Mouse (Mus musculus) cerebellum, adult 2 months (tissue): Measurements from ENCODE around the gene Ctf2. TPM values are rescaled to one million over a fixed set of nuclear protein-coding genes. Genes with fewer than 3 reads are reported as not detected.

Experiments
- DNase-seq, 2 experiments: peaks; one replicate each; pipeline ENCODE4 v3.0.0; 2021
- H3K27ac ChIP-seq: fragments of 200-500 bp; 2 replicates; pipeline ENCODE4 v1.5.1; 2012; ENCODE audit warnings: low read length, control low read depth, inconsistent platforms; ENCODE audit not compliant: insufficient read depth
- H3K27me3 ChIP-seq: fragments of 200-500 bp; 2 replicates; pipeline ENCODE4 v1.6.1; 2012; ENCODE audit warnings: inconsistent platforms, mild to moderate bottlenecking, low read length, moderate library complexity; ENCODE audit not compliant: control insufficient read depth, insufficient read depth
- H3K4me1 ChIP-seq: fragments of 200-500 bp; 2 replicates; pipeline ENCODE4 v1.6.1; 2011; ENCODE audit warnings: low read length; ENCODE audit not compliant: control insufficient read depth, insufficient read depth
- H3K4me3 ChIP-seq: fragments of 200-500 bp; replicated peaks from 2 replicates; pipeline ENCODE3; 2011; ENCODE audit warnings: mild to moderate bottlenecking, low read depth, low read length, control low read depth; ENCODE audit not compliant: insufficient read depth
- CTCF ChIP-seq: fragments of 200-500 bp; IDR thresholded peaks from 2 replicates; pipeline ENCODE4 v1.5.1; 2011; ENCODE audit warnings: low read depth, mild to moderate bottlenecking, control low read depth, low read length, moderate library complexity, borderline replicate concordance; ENCODE audit not compliant: insufficient read depth
- POLR2A ChIP-seq: fragments of 200-500 bp; IDR thresholded peaks from 2 replicates; pipeline ENCODE4 v1.6.1; 2011; ENCODE audit warnings: low read length, control low read depth, borderline replicate concordance; ENCODE audit not compliant: insufficient read depth
- WGBS: fragments of 180-500 bp; shearing (Covaris S2); methylation state at CpG from one replicate; pipeline ENCODE4 v1.1.7; 2018; 5-methylcytosine and 5-hydroxymethylcytosine counted together
- polyA plus RNA-seq: library from polyadenylated mRNA; depleted of rRNA; stranded (reverse); fragments of >200 nt; gene quantifications from 2 replicates; pipeline ENCODE4 v1.2.3, GENCODE M21; 2012; rRNA removed

Ctf2 gene
- polyA plus RNA-seq, 1 experiment = not detected

DNA sequence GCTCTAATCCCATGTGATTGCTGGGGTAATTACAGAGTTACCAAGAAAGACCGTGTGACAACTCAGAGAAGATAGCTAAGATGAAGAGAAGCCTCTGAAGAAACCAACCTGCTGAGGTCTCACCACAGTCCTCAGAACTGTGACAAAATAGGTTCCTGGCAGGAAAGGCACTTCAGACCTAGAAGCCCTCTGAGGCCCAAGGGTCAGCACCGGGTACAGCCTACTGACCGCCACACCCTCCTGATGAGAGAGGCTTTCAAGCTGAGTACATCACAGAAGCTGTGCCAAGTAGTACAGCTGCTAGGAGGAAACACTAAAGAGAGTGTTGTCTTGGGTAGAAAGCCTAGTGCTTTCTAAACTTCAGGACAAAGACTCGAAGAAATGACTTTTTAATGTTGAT, 59.2 kb downstream of the Ctf2 start:
- Histone ChIP-seq H3K4me1 (peaks cover 2% of the 10 kb centered on the region; the same call in 1 of the 2 replicates), H3K27me3 (no peaks in the 10 kb centered on the region), H3K27ac (no peak overlapping the region), H3K4me3 (no peak overlapping the region)
- WGBS = 64% methylated on average over 4 of the region's 4 CpGs
- TF ChIP-seq POLR2A (no peak), CTCF (no peak)
- no peak for DNase-seq

DNA sequence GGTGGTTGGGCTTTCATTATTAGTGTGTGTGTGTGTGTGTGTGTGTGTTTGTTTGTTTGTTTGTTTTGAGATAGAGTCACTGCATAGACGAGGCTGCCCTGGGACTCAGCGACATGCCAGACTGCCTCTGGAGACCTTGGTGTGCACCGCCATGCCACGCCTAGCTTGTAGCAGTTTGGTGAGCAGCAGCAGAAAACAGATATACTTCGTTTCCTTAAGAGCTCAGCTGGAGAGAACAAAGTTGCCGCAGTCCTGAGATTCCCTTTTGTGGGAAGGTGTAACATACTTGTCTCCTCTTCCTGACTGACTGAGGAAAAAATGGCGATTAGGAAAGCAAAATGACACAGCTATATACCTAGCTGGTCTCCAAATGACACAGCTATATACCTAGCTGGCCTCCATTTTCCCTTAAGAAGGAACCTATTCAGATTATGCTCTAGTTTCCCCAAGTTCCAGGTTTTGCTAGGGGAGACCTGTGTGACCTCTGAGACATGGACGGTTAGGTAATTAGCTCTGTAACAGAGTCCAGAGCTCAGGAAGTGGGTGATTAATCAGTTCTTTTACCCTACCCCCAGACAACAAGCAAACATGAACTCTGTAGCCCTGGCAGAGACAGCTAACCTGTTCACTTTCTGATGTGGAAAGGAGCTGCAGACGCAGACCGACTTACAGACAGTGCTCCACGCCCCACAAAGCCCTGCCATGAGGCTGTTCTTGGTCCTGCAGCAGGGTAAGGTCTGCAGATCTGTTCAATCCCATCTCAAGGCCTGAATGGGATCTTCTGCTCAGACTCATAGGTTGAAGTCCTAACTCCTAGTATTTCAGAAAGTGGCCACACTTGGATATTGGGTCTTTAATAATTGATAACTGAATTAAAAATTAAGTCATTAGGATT, 59.8 kb downstream of the Ctf2 start:
- DNase-seq = no peak
- Histone ChIP-seq H3K27me3 (no peaks in the 10 kb centered on the region), H3K27ac (no peak overlapping the region), H3K4me3 (no peak overlapping the region), H3K4me1 (peaks cover 2% of the 10 kb centered on the region; the same call in 1 of the 2 replicates)
- WGBS = 86% methylated on average over 11 of the region's 11 CpGs
- TF ChIP-seq POLR2A = no peak
- TF ChIP-seq CTCF = no peak

Other genes starting within 250 kb of the Ctf2 start
- 32.2 and 36.2 TPM in 2 replicates for gene Srcap, start 220.2 kb downstream of the Ctf2 start, polyA plus RNA-seq
- 18.6 and 19.5 TPM in 2 replicates for gene Gm42715, start 212.6 kb downstream of the Ctf2 start, polyA plus RNA-seq
- gene Tmem265, start 170.8 kb downstream of the Ctf2 start, polyA plus RNA-seq = not detected in 2 replicates
- gene Phkg2, start 158.8 kb downstream of the Ctf2 start, polyA plus RNA-seq = 159 and 161 TPM in 2 replicates
- gene Ccdc189, start 143.6 kb downstream of the Ctf2 start, polyA plus RNA-seq = 10.1 and 12.2 TPM in 2 replicates
- gene Rnf40, start 143.4 kb downstream of the Ctf2 start, polyA plus RNA-seq = 53.7 and 56.2 TPM in 2 replicates
- 22.4 and 22.7 TPM in 2 replicates for gene Zfp629, start 116.4 kb downstream of the Ctf2 start, polyA plus RNA-seq
- 33.3 and 36.1 TPM in 2 replicates for gene Bcl7c, start 23.2 kb downstream of the Ctf2 start, polyA plus RNA-seq
- gene Ctf1, start 19.4 kb downstream of the Ctf2 start, polyA plus RNA-seq = 6.4 and 6.5 TPM in 2 replicates
- gene Fbxl19, start 12.4 kb upstream of the Ctf2 start, polyA plus RNA-seq = 35.2 and 37.8 TPM in 2 replicates
- gene Orai3, start 37.6 kb upstream of the Ctf2 start, polyA plus RNA-seq = 24.1 and 26.1 TPM in 2 replicates
- gene Setd1a, start 44.5 kb upstream of the Ctf2 start, polyA plus RNA-seq = 23.1 and 25.5 TPM in 2 replicates
- 0.46 and 0.47 TPM in 2 replicates for gene Gm49388, start 53.4 kb upstream of the Ctf2 start, polyA plus RNA-seq
- 30.4 and 39.6 TPM in 2 replicates for gene Hsd3b7, start 68.4 kb upstream of the Ctf2 start, polyA plus RNA-seq
- 127 and 153 TPM in 2 replicates for gene Stx4a, start 92.1 kb upstream of the Ctf2 start, polyA plus RNA-seq
- gene Stx1b, start 92.4 kb upstream of the Ctf2 start, polyA plus RNA-seq = 452 and 453 TPM in 2 replicates
- 17.8 and 18.8 TPM in 2 replicates for gene Zfp646, start 144.1 kb upstream of the Ctf2 start, polyA plus RNA-seq
- gene Zfp668, start 144.7 kb upstream of the Ctf2 start, polyA plus RNA-seq = 10.9 TPM in 2 replicates
- gene Prss53, start 158.8 kb upstream of the Ctf2 start, polyA plus RNA-seq = 5.3 and 6.3 TPM in 2 replicates
- gene Gm21974, start 163.3 kb upstream of the Ctf2 start, polyA plus RNA-seq = not detected in 2 replicates
- gene Vkorc1, start 163.5 kb upstream of the Ctf2 start, polyA plus RNA-seq = 61.5 and 63.1 TPM in 2 replicates
- 69.7 and 71.5 TPM in 2 replicates for gene Bckdk, start 171.9 kb upstream of the Ctf2 start, polyA plus RNA-seq
- gene Kat8, start 180.3 kb upstream of the Ctf2 start, polyA plus RNA-seq = 49.1 and 50.0 TPM in 2 replicates
- 0.06 and 0.08 TPM in 2 replicates for gene Prss8, start 197.9 kb upstream of the Ctf2 start, polyA plus RNA-seq
- gene Prss36, start 214.6 kb upstream of the Ctf2 start, polyA plus RNA-seq = 15.9 and 18.9 TPM in 2 replicates
- gene Fus, start 235.3 kb upstream of the Ctf2 start, polyA plus RNA-seq = 451 and 486 TPM in 2 replicates